Mouse (Mus musculus) cerebral cortex, adult 2 months (tissue): ENCODE data around the gene Akirin2.

Source experiments
- WGBS: fragments of 180-500 bp; shearing (Covaris S2); methylation state at CpG from one replicate; pipeline ENCODE4 v1.1.7; 2018; 5-methylcytosine and 5-hydroxymethylcytosine counted together

The Akirin2 gene

GRCm38 (mm10) chr4:34550748-34551097 is at the start of gene Akirin2:
Akirin2 (plus strand) TSS chr4:34550937.
- WGBS = under 1% methylated on average over 51 of the region's 53 CpGs

GRCm38 (mm10) chr4:34510305-34510704 is 40.4 kb upstream of the Akirin2 start:
- 77% methylated on average over 3 of the region's 3 CpGs for WGBS

GRCm38 (mm10) chr4:34522846-34523245 is 27.9 kb upstream of the Akirin2 start:
- WGBS = 29% methylated on average over 3 of the region's 3 CpGs

GRCm38 (mm10) chr4:34523586-34523985 is 27.2 kb upstream of the Akirin2 start:
- 46% methylated on average over 4 of the region's 4 CpGs for WGBS

GRCm38 (mm10) chr4:34526771-34527170 is 24.0 kb upstream of the Akirin2 start:
- 88% methylated on average over 3 of the region's 3 CpGs for WGBS

GRCm38 (mm10) chr4:34528430-34529100 is 22.2 kb upstream of the Akirin2 start:
- 86% methylated on average over 1 of the region's 1 CpGs for WGBS

- 82% methylated on average over 4 of the region's 4 CpGs for WGBS
Observed at GRCm38 (mm10) chr4:34529379-34529778, 21.4 kb upstream of the Akirin2 start.

- 84% methylated on average over 6 of the region's 6 CpGs for WGBS
Observed at GRCm38 (mm10) chr4:34529941-34530340, 20.8 kb upstream of the Akirin2 start.

GRCm38 (mm10) chr4:34549981-34550747 is 573 bp upstream of the Akirin2 start:
- WGBS = 1% methylated on average over 38 of the region's 38 CpGs

- WGBS = 1% methylated on average over 50 of the region's 50 CpGs
Observed at GRCm38 (mm10) chr4:34551098-34551809, 517 bp downstream of the Akirin2 start.

- WGBS = under 1% methylated on average over 3 of the region's 3 CpGs
Observed at GRCm38 (mm10) chr4:34551966-34552365, 1.2 kb downstream of the Akirin2 start.

GRCm38 (mm10) chr4:34554596-34554995 is 3.9 kb downstream of the Akirin2 start:
- 22% methylated on average over 1 of the region's 1 CpGs for WGBS

- 90% methylated on average over 3 of the region's 3 CpGs for WGBS
Observed at GRCm38 (mm10) chr4:34555604-34556003, 4.9 kb downstream of the Akirin2 start.

GRCm38 (mm10) chr4:34560971-34561370 is 10.2 kb downstream of the Akirin2 start:
- WGBS = 35% methylated on average over 4 of the region's 4 CpGs

- WGBS = 70% methylated on average over 6 of the region's 6 CpGs
Observed at GRCm38 (mm10) chr4:34566226-34566625, 15.5 kb downstream of the Akirin2 start.

- WGBS = 42% methylated on average over 2 of the region's 2 CpGs
Observed at GRCm38 (mm10) chr4:34572876-34573275, 22.1 kb downstream of the Akirin2 start.

GRCm38 (mm10) chr4:34577028-34577427 is 26.3 kb downstream of the Akirin2 start:
- 69% methylated on average over 2 of the region's 2 CpGs for WGBS

- WGBS = 86% methylated on average over 1 of the region's 1 CpGs
Observed at GRCm38 (mm10) chr4:34579215-34579614, 28.5 kb downstream of the Akirin2 start.

- 54% methylated on average over 1 of the region's 1 CpGs for WGBS
Observed at GRCm38 (mm10) chr4:34581489-34581888, 30.8 kb downstream of the Akirin2 start.

GRCm38 (mm10) chr4:34581990-34582389 is 31.3 kb downstream of the Akirin2 start:
- 41% methylated on average over 7 of the region's 7 CpGs for WGBS

GRCm38 (mm10) chr4:34582476-34582875 is 31.7 kb downstream of the Akirin2 start:
- 27% methylated on average over 5 of the region's 5 CpGs for WGBS

- whole genome bisulfite sequencing = 92% methylated on average over 3 of the region's 3 CpGs
Observed at GRCm38 (mm10) chr4:34583427-34583826, 32.7 kb downstream of the Akirin2 start.
